Mouse (Mus musculus) thymus, adult 2 months (tissue): ENCODE results near the gene D430041D05Rik.

ENCODE experiments used
- CTCF ChIP-seq: fragments of 200-500 bp; IDR thresholded peaks from 2 replicates; pipeline ENCODE4 v1.5.1; 2012; ENCODE audit warnings: mild to moderate bottlenecking, control low read depth, low read length, moderate library complexity, borderline replicate concordance; ENCODE audit not compliant: control insufficient read depth, poor library complexity, insufficient read depth; ENCODE audit errors: extremely low read depth
- POLR2A ChIP-seq: fragments of 200-500 bp; IDR thresholded peaks from 2 replicates; pipeline ENCODE4 v1.6.1; 2012; ENCODE audit warnings: mild to moderate bottlenecking, low read length, control low read depth, moderate library complexity; ENCODE audit not compliant: control insufficient read depth, poor library complexity, insufficient read depth; ENCODE audit errors: extremely low read depth

DNA sequence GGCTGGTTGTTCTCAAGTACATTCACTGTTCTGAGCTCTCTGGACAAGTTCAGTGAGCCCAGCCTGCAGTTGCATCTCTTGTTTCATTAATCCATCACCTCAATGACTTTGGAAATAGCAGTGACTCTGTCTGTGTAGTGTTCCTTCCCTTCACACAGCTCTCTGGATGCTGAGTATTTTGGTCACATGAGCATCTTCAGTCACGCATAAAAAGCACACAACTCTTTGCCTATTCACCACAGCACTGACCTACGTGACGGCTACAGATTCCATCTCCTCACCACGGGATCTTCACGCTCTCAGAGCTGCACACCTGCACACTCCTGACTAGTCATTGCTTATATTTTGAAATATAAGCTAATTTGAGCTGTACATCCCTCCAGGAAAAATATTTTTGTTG lies 202.4 kb downstream of the D430041D05Rik start:
- TF ChIP-seq CTCF (no peak), POLR2A (no peak)
